9 mouse cellular contexts compared by ENCODE assay signal in the genomic region with DNA sequence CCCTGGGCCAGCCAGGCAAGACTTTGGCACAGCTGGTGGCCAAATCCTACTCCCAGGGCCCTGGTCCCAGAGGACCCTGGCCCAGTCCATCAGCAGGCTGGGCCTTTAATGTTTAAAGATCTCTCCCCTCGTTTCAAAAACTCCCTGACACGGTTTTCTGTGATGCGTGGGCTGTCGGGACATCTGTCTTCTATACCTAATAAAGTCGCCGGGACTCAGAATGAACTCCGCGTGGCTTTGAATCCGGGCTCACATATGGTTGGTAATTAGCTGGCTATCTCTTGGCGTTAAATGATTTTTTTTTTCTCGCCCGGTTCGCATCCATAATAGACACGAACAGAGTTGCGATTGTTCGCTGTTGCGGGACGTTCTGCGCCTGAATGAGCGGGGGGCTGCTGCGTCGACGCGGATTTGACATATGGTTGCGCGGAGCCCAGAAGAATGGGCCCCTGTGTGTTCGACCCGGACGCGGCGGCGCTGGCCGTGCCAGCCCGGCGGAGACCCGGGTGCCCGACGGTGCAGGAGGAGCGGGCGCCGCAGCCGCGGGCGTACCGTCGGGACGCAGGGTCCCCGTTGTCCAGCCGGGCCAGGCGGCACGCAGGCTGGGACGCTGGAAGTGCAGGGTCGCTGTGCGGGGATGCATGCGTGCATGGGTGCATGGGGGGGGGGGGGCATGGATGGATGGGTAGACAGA. TPM values are rescaled to one million over a fixed set of nuclear protein-coding genes. Genes with fewer than 3 reads are reported as not detected.
DNase-seq lines count a peak whose midpoint lies in the region; ATAC-seq lines count a peak whose summit lies in the region.
"Had no signal": no experiment of that assay in that cellular context is flagged by ENCODE, and none has a peak within 500 bp of the region (broad histone marks: within the 10 kb centered on the region; RNA-seq: fewer than 3 reads in every experiment).

No protein-coding gene starts in this region.

- ATAC-seq in heart, embryonic 15.5 days (replicated peaks; ENCODE audit: insufficient number of reproducible peaks, insufficient read depth, low FRiP score, low read depth) = 0 out of 2 replicates have a peak, but pooled peaks have one; percentile 3
- no peak for ATAC-seq in intestine, embryonic 15.5 days

- H3K4me3 ChIP-seq in heart, embryonic 15.5 days = peak overlapping the region; percentile 48
- peak overlapping the region; percentile 38 for H3K4me3 ChIP-seq in intestine, embryonic 15.5 days (replicated peaks)

- DNase-seq in heart, postnatal 36 days = no peak
- peak; percentile 32 for DNase-seq in embryo, embryonic 9.5 days (ENCODE audit: extremely low spot score)
- DNase-seq in neural tube, embryonic 10.5 days (ENCODE audit: extremely low spot score, low spot score) = peak; percentile 70
- DNase-seq in layer of hippocampus, adult 9-11 months = no peak
- DNase-seq in yolk sac, embryonic 10.5 days (ENCODE audit: low spot score) = no peak
- DNase-seq in natural killer cell, adult 2 months (ENCODE audit: low spot score in 2 of 2) = no peak
- DNase-seq: cerebellum, adult 2 months had no signal

- no peaks in the 10 kb centered on the region for H3K9me3 ChIP-seq in heart, embryonic 15.5 days (replicated peaks)
- H3K9me3 ChIP-seq in intestine, embryonic 15.5 days = no peaks in the 10 kb centered on the region

- peak overlapping the region; percentile 59 for H3K9ac ChIP-seq in heart, embryonic 15.5 days
- H3K9ac ChIP-seq in intestine, embryonic 15.5 days = peak overlapping the region; percentile 41; the same call in 1 of the 2 replicates

- peak overlapping the region; percentile 91 for H3K4me2 ChIP-seq in heart, embryonic 15.5 days
- H3K4me2 ChIP-seq in intestine, embryonic 15.5 days (replicated peaks) = peak overlapping the region; percentile 83

- no peaks in the 10 kb centered on the region for H3K36me3 ChIP-seq in heart, embryonic 15.5 days
- no peaks in the 10 kb centered on the region for H3K36me3 ChIP-seq in intestine, embryonic 15.5 days

- peaks cover 47% of the 10 kb centered on the region for H3K27me3 ChIP-seq in heart, embryonic 15.5 days
- peaks cover 24% of the 10 kb centered on the region for H3K27me3 ChIP-seq in intestine, embryonic 15.5 days (replicated peaks)

- intact Hi-C loops in heart, postnatal 36 days (cut with DNase I) = no loop called here

- H3K4me1 ChIP-seq in heart, embryonic 15.5 days (replicated peaks) = peaks cover 17% of the 10 kb centered on the region
- H3K4me1 ChIP-seq in intestine, embryonic 15.5 days (replicated peaks) = peaks cover 14% of the 10 kb centered on the region

- WGBS in heart, embryonic 15.5 days = 10% methylated on average over 55 of the region's 55 CpGs
- WGBS in intestine, embryonic 15.5 days = 7% methylated on average over 55 of the region's 55 CpGs

- H3K27ac ChIP-seq in heart, embryonic 15.5 days = no peak overlapping the region
- no peak overlapping the region for H3K27ac ChIP-seq in intestine, embryonic 15.5 days

RNA-seq across cellular contexts. Expression of a gene that starts 15.7 kb away (rescaled TPM):
- polyA plus RNA-seq in heart, embryonic 15.5 days (2015; fragmentation: Nextera tagmentation; extraction: Ambion mirVana) = 369 and 534 TPM in 2 replicates
- 10 to 100 TPM; 30.8 to 44.2 TPM for total RNA-seq in heart, postnatal 36 days (2021)
- polyA plus RNA-seq in intestine, embryonic 15.5 days (2015; fragmentation: Nextera tagmentation; extraction: Ambion mirVana) = 672 and 702 TPM in 2 replicates

RNA-seq across cellular contexts. Expression of a gene that starts 28.4 kb away (rescaled TPM):
- 0.82 and 1.7 TPM in 2 replicates for polyA plus RNA-seq in heart, embryonic 15.5 days (2015; fragmentation: Nextera tagmentation; extraction: Ambion mirVana)
- under 1 TPM; 0.33 to 0.54 TPM for total RNA-seq in heart, postnatal 36 days (2021)
- polyA plus RNA-seq in intestine, embryonic 15.5 days (2015; fragmentation: Nextera tagmentation; extraction: Ambion mirVana) = 11.4 and 13.4 TPM in 2 replicates

RNA-seq across cellular contexts. Expression of a gene that starts 57.8 kb away (rescaled TPM):
- polyA plus RNA-seq in heart, embryonic 15.5 days (2015; fragmentation: Nextera tagmentation; extraction: Ambion mirVana) = 0.45 and 0.82 TPM in 2 replicates
- not detected for total RNA-seq in heart, postnatal 36 days (2021)
- polyA plus RNA-seq in intestine, embryonic 15.5 days (2015; fragmentation: Nextera tagmentation; extraction: Ambion mirVana) = 13.6 and 17.7 TPM in 2 replicates
- polyA plus RNA-seq: cerebellum, adult 2 months had no signal

Comparison
In these comparisons a context has a peak if more than half of its experiments do, and no peak if none do; other contexts are left out.
1. DNase-seq: peak in embryo, embryonic 9.5 days (single experiment) and neural tube, embryonic 10.5 days (single experiment); none in heart, postnatal 36 days (0 of 2), layer of hippocampus, adult 9-11 months (single experiment), yolk sac, embryonic 10.5 days (single experiment) and natural killer cell, adult 2 months (0 of 2).